Mouse (Mus musculus) midbrain, embryonic 15.5 days (tissue): Measurements from ENCODE around the gene Ccdc155. TPM values are rescaled to one million over a fixed set of nuclear protein-coding genes. Genes with fewer than 3 reads are reported as not detected.

Source experiments
- ATAC-seq: fragments of 200-750 bp; cut with Nextera tagmentation; replicated peaks from 2 replicates; pipeline ENCODE4 v1.8.0; 2017; ENCODE audit warnings: moderate TSS enrichment
- H3K27ac ChIP-seq: fragments of 300-500 bp; sonication (generic); 2 replicates; pipeline ENCODE4 v1.5.1; 2015; ENCODE audit warnings: mild to moderate bottlenecking, inconsistent platforms
- H3K27me3 ChIP-seq: fragments of 300-500 bp; sonication (generic); replicated peaks from 2 replicates; pipeline ENCODE4 v1.6.1; 2015; ENCODE audit warnings: inconsistent platforms
- H3K36me3 ChIP-seq: fragments of 300-500 bp; sonication (generic); replicated peaks from 2 replicates; pipeline ENCODE4 v1.6.1; 2015; ENCODE audit warnings: inconsistent platforms
- H3K4me1 ChIP-seq: fragments of 300-500 bp; sonication (generic); 2 replicates; pipeline ENCODE4 v1.6.1; 2015; ENCODE audit warnings: inconsistent platforms
- H3K4me2 ChIP-seq: fragments of 300-500 bp; sonication (generic); 2 replicates; pipeline ENCODE4 v1.6.1; 2015; ENCODE audit warnings: inconsistent platforms, mild to moderate bottlenecking, moderate library complexity
- H3K4me3 ChIP-seq: fragments of 300-500 bp; sonication (generic); 2 replicates; pipeline ENCODE4 v1.5.1; 2015; ENCODE audit warnings: mild to moderate bottlenecking, inconsistent platforms
- H3K9ac ChIP-seq: fragments of 300-500 bp; sonication (generic); 2 replicates; pipeline ENCODE4 v1.6.1; 2015; ENCODE audit warnings: mild to moderate bottlenecking, inconsistent platforms
- H3K9me3 ChIP-seq: fragments of 300-500 bp; sonication (generic); 2 replicates; pipeline ENCODE4 v1.6.1; 2016; ENCODE audit warnings: inconsistent platforms
- WGBS: fragments of 180-500 bp; shearing (Covaris S2); methylation state at CpG from one replicate; pipeline ENCODE4 v1.1.7; 2015; ENCODE audit warnings: mixed read lengths; 5-methylcytosine and 5-hydroxymethylcytosine counted together
- polyA plus RNA-seq: library from polyadenylated mRNA; unstranded; fragments of >200 nt; fragmentation: Nextera tagmentation; extraction: Ambion mirVana; gene quantifications from 2 replicates; pipeline ENCODE4 v1.2.1, GENCODE M21; 2015

Ccdc155 gene
- polyA plus RNA-seq, 1 experiment from 2014 or later, result 0.63 TPM

DNA sequence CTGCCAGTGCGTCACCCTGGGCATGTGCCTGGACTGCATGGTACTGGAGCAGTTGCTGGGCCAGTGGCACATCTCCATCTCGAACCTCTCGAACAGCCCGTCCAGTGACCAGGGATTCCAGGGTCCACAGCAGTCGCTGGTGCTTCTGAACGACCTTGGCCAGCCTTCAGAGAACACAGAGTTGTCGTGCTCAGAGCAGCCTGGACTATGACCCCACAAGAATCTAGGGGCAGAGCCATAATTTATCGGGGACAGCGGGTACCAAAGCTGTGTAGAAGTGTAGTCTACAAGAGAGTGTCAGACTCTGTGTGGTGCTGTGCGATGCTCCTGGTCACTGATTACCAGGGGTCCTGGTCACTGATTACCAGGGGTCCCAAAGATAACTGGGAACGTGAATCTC is 56.8 kb downstream of the Ccdc155 start:
- H3K4me2 ChIP-seq, result no peak overlapping the region
- no peak overlapping the region for H3K27ac ChIP-seq
- H3K4me1 ChIP-seq, result no peaks in the 10 kb centered on the region
- no peak overlapping the region for H3K4me3 ChIP-seq
- H3K9ac ChIP-seq, result no peak overlapping the region
- WGBS, result 92% methylated on average over 11 of the region's 11 CpGs
- H3K27me3 ChIP-seq, result no peaks in the 10 kb centered on the region
- no peaks in the 10 kb centered on the region for H3K36me3 ChIP-seq
- no peaks in the 10 kb centered on the region for H3K9me3 ChIP-seq
- no peak for ATAC-seq

DNA sequence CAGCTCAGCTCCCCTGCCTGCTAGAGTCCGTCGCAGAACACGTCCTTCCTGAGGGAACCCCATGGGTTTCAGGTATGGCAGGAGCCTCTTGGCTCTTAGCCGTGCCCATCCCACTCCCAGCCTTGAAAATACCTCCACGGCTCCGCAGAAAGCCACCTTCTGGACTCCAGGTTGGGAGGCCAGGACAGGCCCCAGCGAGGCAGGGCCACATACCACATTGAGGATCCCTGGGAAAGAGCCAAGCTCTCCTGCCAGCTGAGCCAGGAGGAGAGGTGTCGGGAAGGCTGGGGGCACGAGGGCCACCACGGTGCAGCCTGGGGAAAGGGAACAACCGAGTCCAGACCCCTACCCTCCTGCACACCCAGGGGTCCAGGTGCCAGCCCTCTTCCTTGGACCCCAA is 57.4 kb downstream of the Ccdc155 start:
- WGBS, result 95% methylated on average over 11 of the region's 11 CpGs
- ATAC-seq, result no peak
- no peaks in the 10 kb centered on the region for H3K36me3 ChIP-seq
- no peak overlapping the region for H3K4me2 ChIP-seq
- H3K27ac ChIP-seq, result no peak overlapping the region
- no peaks in the 10 kb centered on the region for H3K9me3 ChIP-seq
- H3K4me1 ChIP-seq, result no peaks in the 10 kb centered on the region
- no peaks in the 10 kb centered on the region for H3K27me3 ChIP-seq
- no peak overlapping the region for H3K9ac ChIP-seq
- H3K4me3 ChIP-seq, result no peak overlapping the region

DNA sequence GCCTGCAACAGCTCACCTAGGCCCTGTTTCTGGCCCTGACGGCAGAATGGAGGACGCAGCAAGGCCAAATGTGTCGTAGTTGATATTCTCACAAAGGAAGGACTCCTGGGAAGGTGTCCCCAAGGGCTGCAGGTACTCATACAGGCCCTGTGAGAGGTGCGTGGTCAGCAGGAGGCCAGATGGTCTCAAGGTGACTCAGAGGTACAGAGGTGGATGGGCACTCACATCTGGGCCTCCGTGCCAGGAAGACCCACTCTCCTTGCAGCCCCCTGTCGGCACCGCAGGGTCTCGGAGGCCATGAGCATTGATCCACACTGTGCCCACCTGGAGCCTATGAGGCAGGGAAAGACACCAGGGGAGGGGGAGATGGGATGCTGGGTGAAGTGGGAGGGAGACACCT is 59.2 kb downstream of the Ccdc155 start:
- WGBS, result 92% methylated on average over 8 of the region's 8 CpGs
- ATAC-seq, result no peak
- Histone ChIP-seq H3K9ac (no peak overlapping the region), H3K9me3 (no peaks in the 10 kb centered on the region), H3K27me3 (no peaks in the 10 kb centered on the region), H3K4me1 (no peaks in the 10 kb centered on the region), H3K36me3 (no peaks in the 10 kb centered on the region), H3K27ac (no peak overlapping the region), H3K4me2 (no peak overlapping the region), H3K4me3 (no peak overlapping the region)

- H3K27ac ChIP-seq, result no peak overlapping the region
- WGBS, result 88% methylated on average over 13 of the region's 13 CpGs
- no peaks in the 10 kb centered on the region for H3K9me3 ChIP-seq
- no peak overlapping the region for H3K4me3 ChIP-seq
- H3K4me2 ChIP-seq, result no peak overlapping the region
- no peaks in the 10 kb centered on the region for H3K36me3 ChIP-seq
- no peak for ATAC-seq
- H3K4me1 ChIP-seq, result no peaks in the 10 kb centered on the region
- no peak overlapping the region for H3K9ac ChIP-seq
- H3K27me3 ChIP-seq, result no peaks in the 10 kb centered on the region
Measured at GRCm38 (mm10) chr7:45144368-45145174, 60.1 kb downstream of the Ccdc155 start.

DNA sequence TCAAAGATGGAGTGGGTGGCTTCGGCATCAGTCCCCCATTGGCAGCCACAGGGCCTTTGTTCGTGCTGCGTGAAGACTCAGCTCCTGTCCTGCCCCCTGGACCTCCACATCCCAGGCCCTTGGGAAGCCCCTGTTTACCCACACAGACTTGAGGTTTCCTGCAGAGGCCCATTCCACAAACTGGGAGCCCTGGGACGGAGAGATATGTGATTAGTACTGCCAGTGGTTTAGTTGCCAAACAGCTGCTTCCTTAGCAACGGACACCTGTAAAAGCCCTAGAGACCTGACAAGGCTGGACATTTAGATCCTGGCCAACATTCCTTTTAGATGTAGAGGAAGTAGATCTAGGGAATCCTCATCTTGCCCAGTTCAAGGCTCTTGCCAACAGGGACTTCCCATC is 62.8 kb downstream of the Ccdc155 start:
- H3K9ac ChIP-seq, result no peak overlapping the region
- no peaks in the 10 kb centered on the region for H3K36me3 ChIP-seq
- 91% methylated on average over 5 of the region's 5 CpGs for WGBS
- no peak overlapping the region for H3K4me2 ChIP-seq
- no peaks in the 10 kb centered on the region for H3K9me3 ChIP-seq
- H3K4me1 ChIP-seq, result no peaks in the 10 kb centered on the region
- no peak for ATAC-seq
- H3K27me3 ChIP-seq, result no peaks in the 10 kb centered on the region
- no peak overlapping the region for H3K4me3 ChIP-seq
- no peak overlapping the region for H3K27ac ChIP-seq

DNA sequence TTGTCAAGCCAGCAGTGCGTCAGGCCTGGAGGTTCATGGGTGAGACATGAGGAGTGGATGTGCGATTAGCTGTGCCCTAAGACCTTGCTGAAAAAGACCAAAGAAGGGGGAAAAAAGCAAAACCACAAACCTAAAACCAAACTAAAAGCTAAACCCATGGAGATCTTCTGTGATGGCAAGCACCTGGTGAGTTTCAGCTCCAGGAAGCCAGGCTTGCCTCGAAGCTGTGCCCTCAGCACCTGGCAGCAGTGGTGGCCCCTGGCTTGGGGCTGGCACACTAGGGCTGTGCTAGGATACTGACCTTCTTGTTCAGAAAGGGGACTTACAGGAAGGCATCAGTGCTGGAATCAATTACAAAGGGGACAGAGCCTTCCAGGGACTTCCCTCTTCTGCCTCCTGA is 63.4 kb downstream of the Ccdc155 start:
- 91% methylated on average over 3 of the region's 3 CpGs for WGBS
- no peaks in the 10 kb centered on the region for H3K36me3 ChIP-seq
- no peak for ATAC-seq

DNA sequence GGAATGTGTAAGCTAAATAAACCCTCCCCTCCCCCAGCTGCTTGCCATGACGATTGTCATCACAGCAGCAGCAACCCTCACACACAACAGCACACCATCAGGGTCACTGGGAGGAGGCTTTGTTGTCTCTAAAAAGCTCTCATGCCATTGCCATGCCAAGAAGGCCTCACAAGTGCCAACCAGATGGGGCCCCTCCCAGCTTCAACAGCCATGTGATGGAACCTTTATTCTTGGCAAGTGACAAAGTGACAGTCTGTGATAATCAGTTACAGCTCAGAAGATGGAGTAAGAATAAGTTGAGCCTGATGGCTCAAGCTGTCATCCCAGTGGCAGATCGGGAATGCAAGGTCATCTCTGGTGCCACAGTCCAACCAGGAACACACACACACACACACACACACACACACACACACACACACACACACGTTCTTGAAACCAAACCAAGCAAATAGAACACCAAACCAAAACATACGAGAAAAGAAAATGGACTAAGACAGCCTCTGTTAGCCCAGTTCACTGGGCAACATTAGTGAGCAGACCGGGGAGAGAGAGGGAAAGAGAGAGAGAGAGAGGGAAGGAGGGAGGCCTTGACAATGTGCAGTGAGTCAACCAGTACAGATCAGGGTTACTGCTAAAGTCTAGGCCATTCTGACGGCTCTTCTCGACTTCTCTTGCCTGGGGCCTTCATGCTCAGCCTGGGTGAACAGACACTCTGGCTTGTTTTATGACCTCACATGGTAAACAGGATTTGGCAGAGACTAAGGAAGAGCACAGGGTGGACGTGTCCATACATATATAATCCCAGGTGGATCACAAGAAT is 64.6 kb downstream of the Ccdc155 start:
- H3K36me3 ChIP-seq, result no peaks in the 10 kb centered on the region
- H3K27me3 ChIP-seq, result no peaks in the 10 kb centered on the region
- WGBS, result 81% methylated on average over 8 of the region's 8 CpGs
- no peak for ATAC-seq
- no peak overlapping the region for H3K9ac ChIP-seq
- no peak overlapping the region for H3K4me2 ChIP-seq
- H3K4me3 ChIP-seq, result no peak overlapping the region
- H3K4me1 ChIP-seq, result peaks cover 8% of the 10 kb centered on the region; the same call in 1 of the 2 replicates
- H3K9me3 ChIP-seq, result no peaks in the 10 kb centered on the region
- H3K27ac ChIP-seq, result no peak overlapping the region

More for the DNA sequence above, 63.4 kb downstream of the Ccdc155 start:
- Histone ChIP-seq H3K9ac (no peak overlapping the region), H3K9me3 (no peaks in the 10 kb centered on the region), H3K4me1 (peaks cover 2% of the 10 kb centered on the region; the same call in 1 of the 2 replicates), H3K4me2 (no peak overlapping the region), H3K27ac (no peak overlapping the region), H3K27me3 (no peaks in the 10 kb centered on the region), H3K4me3 (no peak overlapping the region)

GRCm38 (mm10) chr7:45138403-45138802 is 66.3 kb downstream of the Ccdc155 start:
- no peak overlapping the region for H3K27ac ChIP-seq
- H3K4me2 ChIP-seq, result no peak overlapping the region
- no peaks in the 10 kb centered on the region for H3K9me3 ChIP-seq
- ATAC-seq, result no peak
- 84% methylated on average over 1 of the region's 1 CpGs for WGBS
- no peak overlapping the region for H3K4me3 ChIP-seq
- H3K4me1 ChIP-seq, result peaks cover 8% of the 10 kb centered on the region; the same call in 1 of the 2 replicates
- H3K36me3 ChIP-seq, result no peaks in the 10 kb centered on the region
- H3K27me3 ChIP-seq, result no peaks in the 10 kb centered on the region
- H3K9ac ChIP-seq, result no peak overlapping the region

GRCm38 (mm10) chr7:45137171-45138006 is 67.3 kb downstream of the Ccdc155 start:
- Histone ChIP-seq H3K27me3 (no peaks in the 10 kb centered on the region), H3K4me2 (no peak overlapping the region), H3K36me3 (no peaks in the 10 kb centered on the region), H3K4me3 (no peak overlapping the region), H3K9ac (no peak overlapping the region), H3K4me1 (peaks cover 8% of the 10 kb centered on the region; the same call in 1 of the 2 replicates), H3K9me3 (no peaks in the 10 kb centered on the region), H3K27ac (no peak overlapping the region)
- WGBS, result 83% methylated on average over 12 of the region's 12 CpGs
- ATAC-seq, result no peak

DNA sequence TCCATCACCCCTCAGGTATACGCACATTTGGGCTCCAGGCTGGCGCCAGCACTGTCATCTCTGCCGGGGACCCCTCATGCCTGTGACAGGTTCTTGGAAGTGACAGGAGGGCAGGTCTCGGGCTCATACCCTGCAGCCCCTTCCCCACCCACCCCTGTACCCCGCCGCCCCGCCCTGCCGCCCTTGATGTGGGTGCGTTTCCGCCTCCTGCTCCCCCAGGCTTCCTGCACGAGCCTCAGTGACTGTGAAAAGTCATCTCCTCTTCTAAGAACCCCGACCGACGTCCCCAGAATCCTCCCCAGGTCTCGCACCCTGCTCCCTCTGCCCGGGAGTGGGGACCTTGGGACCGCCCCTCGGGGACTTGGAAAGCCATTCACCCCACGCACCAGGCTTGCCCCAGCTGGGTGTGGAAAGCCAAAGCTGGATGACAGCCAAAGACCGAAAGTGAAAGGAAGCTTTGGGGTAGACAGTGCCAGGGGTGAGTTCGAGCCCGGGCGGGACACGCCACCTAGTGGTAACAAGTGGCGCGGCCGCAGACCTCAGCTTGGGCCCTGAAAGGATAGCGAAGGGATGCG is 68.6 kb downstream of the Ccdc155 start, which contains the start of the genes Gm45713 and Flt3l:
Gm45713 (minus strand) TSS at position 239 of the 575 bp plus-strand sequence.
Flt3l (minus strand) TSS at position 440 of the 575 bp plus-strand sequence.
- Histone ChIP-seq H3K27ac (no peak within 1 kb of the TSS), H3K9ac (peak within 1 kb of the TSS; percentile 41; the same call in 1 of the 2 replicates), H3K9me3 (no peaks in the 10 kb centered on the region), H3K4me3 (peak within 1 kb of the TSS; percentile 38), H3K36me3 (no peaks in the 10 kb centered on the region), H3K27me3 (no peaks in the 10 kb centered on the region), H3K4me1 (peaks cover 8% of the 10 kb centered on the region; the same call in 1 of the 2 replicates), H3K4me2 (peak within 1 kb of the TSS; percentile 61)
- 4% methylated on average over 29 of the region's 29 CpGs for WGBS
- peak; percentile 79 for ATAC-seq

DNA sequence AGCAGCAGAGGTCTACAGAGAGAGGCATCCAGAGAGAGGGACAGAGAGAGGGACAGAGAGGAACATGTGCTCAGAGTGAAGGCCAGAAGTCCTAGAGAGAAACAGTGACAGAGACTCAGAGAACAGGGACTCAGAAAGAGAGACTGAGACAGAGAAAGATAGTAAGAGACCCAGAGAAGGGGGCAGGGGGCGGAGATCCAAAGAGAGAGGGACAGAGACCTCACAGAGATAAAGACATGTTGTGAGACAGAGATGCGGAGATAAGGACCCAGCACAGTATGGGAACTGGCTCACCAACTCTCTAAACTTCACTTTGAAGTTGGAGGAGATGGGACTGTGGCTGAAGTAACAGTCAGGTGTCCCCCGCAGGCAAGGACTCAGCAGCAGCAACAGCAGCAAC is 69.3 kb downstream of the Ccdc155 start:
- Histone ChIP-seq H3K4me3 (no peak overlapping the region), H3K36me3 (no peaks in the 10 kb centered on the region), H3K9ac (no peak overlapping the region), H3K9me3 (no peaks in the 10 kb centered on the region), H3K27ac (no peak overlapping the region), H3K4me1 (peaks cover 8% of the 10 kb centered on the region; the same call in 1 of the 2 replicates), H3K4me2 (no peak overlapping the region), H3K27me3 (no peaks in the 10 kb centered on the region)
- 85% methylated on average over 3 of the region's 3 CpGs for WGBS
- ATAC-seq, result no peak
